Mouse (Mus musculus): ENCODE results near the gene Slc11a2. TPM values are rescaled to one million over a fixed set of nuclear protein-coding genes. Genes with fewer than 3 reads are reported as not detected.
"Not testable (repeated sequence)": the region's sequence is repeated elsewhere in the genome, so short reads cannot be mapped to it uniquely, and the experiment has no call there.

Gene Slc11a2
- total RNA-seq, 1 experiment, result 59.8 TPM

- Histone ChIP-seq H3K9me3 (ENCODE audit: control insufficient read depth, insufficient read depth, low read depth, low read length) (no peaks in the 10 kb centered on the region), H3K4me1 (ENCODE audit: control insufficient read depth in 2 of 2, insufficient read depth in 2 of 2, low read length in 2 of 2, poor library complexity in 1 of 2) (peaks cover 0 to 4% of the 10 kb centered on the region in 2 experiments; a peak in 1 of 4 replicates), H3K4me3 (ENCODE audit: insufficient read depth in 1 of 2, low read depth in 1 of 2, low read length in 2 of 2, poor library complexity in 1 of 2, severe bottlenecking in 1 of 2) (no peak overlapping the region), H3K27ac (ENCODE audit: insufficient read depth, low read depth, low read length, poor library complexity, severe bottlenecking) (no peak overlapping the region), H3K36me3 (ENCODE audit: control insufficient read depth, insufficient read depth, low read length, poor library complexity, severe bottlenecking) (no peaks in the 10 kb centered on the region), H3K9ac (ENCODE audit: insufficient read depth, low read depth, low read length, poor library complexity, severe bottlenecking) (no peak overlapping the region)
- DNase-seq (ENCODE audit: low read depth, low spot score), result no peak
- in situ Hi-C loops (cut with MboI; ENCODE audit: low sequenced_read_pairs in 2 of 2, unreplicated experiment in 2 of 2), result no loop called here
- TF ChIP-seq ZC3H11A (IDR thresholded peaks at IDR 0.05; ENCODE audit: borderline replicate concordance, low read depth, low read length) (no peak), HCFC1 (IDR thresholded peaks at IDR 0.05; ENCODE audit: borderline replicate concordance, insufficient read depth, low read length) (no peak), ZNF384 (IDR thresholded peaks at IDR 0.05; ENCODE audit: low read depth, low read length) (no peak), MAFK (IDR thresholded peaks at IDR 0.05; ENCODE audit: insufficient read depth, low read depth, low read length) (no peak), CHD2 (IDR thresholded peaks at IDR 0.05; ENCODE audit: low read depth, low read length) (no peak)
Measured at GRCm38 (mm10) chr15:100351501-100352060, 73.3 kb downstream of the Slc11a2 start.

- no peak for DNase-seq (ENCODE audit: low read depth, low spot score)
- peaks cover 2 to 4% of the 10 kb centered on the region in 2 experiments; a peak in 1 of 4 replicates for H3K4me1 ChIP-seq (ENCODE audit: control insufficient read depth in 2 of 2, insufficient read depth in 2 of 2, low read length in 2 of 2, poor library complexity in 1 of 2)
- no peak overlapping the region for H3K27ac ChIP-seq (ENCODE audit: insufficient read depth, low read depth, low read length, poor library complexity, severe bottlenecking)
- no peak for TF ChIP-seq ZC3H11A (IDR thresholded peaks at IDR 0.05; ENCODE audit: borderline replicate concordance, low read depth, low read length)
- no peak for TF ChIP-seq HCFC1 (IDR thresholded peaks at IDR 0.05; ENCODE audit: borderline replicate concordance, insufficient read depth, low read length)
- no peak for TF ChIP-seq MAFK (IDR thresholded peaks at IDR 0.05; ENCODE audit: insufficient read depth, low read depth, low read length)
- TF ChIP-seq ZNF384 (IDR thresholded peaks at IDR 0.05; ENCODE audit: low read depth, low read length), result no peak
- TF ChIP-seq CHD2 (IDR thresholded peaks at IDR 0.05; ENCODE audit: low read depth, low read length), result no peak
- in situ Hi-C loops (cut with MboI; ENCODE audit: low sequenced_read_pairs in 2 of 2, unreplicated experiment in 2 of 2), result no loop called here
- no peak overlapping the region for H3K4me3 ChIP-seq (ENCODE audit: insufficient read depth in 1 of 2, low read depth in 1 of 2, low read length in 2 of 2, poor library complexity in 1 of 2, severe bottlenecking in 1 of 2)
- H3K36me3 ChIP-seq (ENCODE audit: control insufficient read depth, insufficient read depth, low read length, poor library complexity, severe bottlenecking), result no peaks in the 10 kb centered on the region
- H3K9me3 ChIP-seq (ENCODE audit: control insufficient read depth, insufficient read depth, low read depth, low read length), result no peaks in the 10 kb centered on the region
- no peak overlapping the region for H3K9ac ChIP-seq (ENCODE audit: insufficient read depth, low read depth, low read length, poor library complexity, severe bottlenecking)
Measured at GRCm38 (mm10) chr15:100349496-100349895, 75.4 kb downstream of the Slc11a2 start.

GRCm38 (mm10) chr15:100346761-100347160 is 78.1 kb downstream of the Slc11a2 start:
- Histone ChIP-seq H3K36me3 (ENCODE audit: control insufficient read depth, insufficient read depth, low read length, poor library complexity, severe bottlenecking) (no peaks in the 10 kb centered on the region), H3K9ac (ENCODE audit: insufficient read depth, low read depth, low read length, poor library complexity, severe bottlenecking) (peak overlapping the region; percentile 60; the same call in 1 of the 2 replicates), H3K9me3 (ENCODE audit: control insufficient read depth, insufficient read depth, low read depth, low read length) (no peaks in the 10 kb centered on the region), H3K4me3 (ENCODE audit: insufficient read depth in 1 of 2, low read depth in 1 of 2, low read length in 2 of 2, poor library complexity in 1 of 2, severe bottlenecking in 1 of 2) (peak overlapping the region; percentile 51 to 70), H3K27ac (ENCODE audit: insufficient read depth, low read depth, low read length, poor library complexity, severe bottlenecking) (no peak overlapping the region), H3K4me1 (ENCODE audit: control insufficient read depth in 2 of 2, insufficient read depth in 2 of 2, low read length in 2 of 2, poor library complexity in 1 of 2) (peaks cover 2 to 4% of the 10 kb centered on the region in 2 experiments; a peak in 1 of 4 replicates)
- in situ Hi-C loops (cut with MboI; ENCODE audit: low sequenced_read_pairs in 2 of 2, unreplicated experiment in 2 of 2), result no loop called here
- peak; percentile 35 for DNase-seq (ENCODE audit: low read depth, low spot score)
- TF ChIP-seq MAFK (IDR thresholded peaks at IDR 0.05; ENCODE audit: insufficient read depth, low read depth, low read length), result no peak
- no peak for TF ChIP-seq ZC3H11A (IDR thresholded peaks at IDR 0.05; ENCODE audit: borderline replicate concordance, low read depth, low read length)
- no peak for TF ChIP-seq ZNF384 (IDR thresholded peaks at IDR 0.05; ENCODE audit: low read depth, low read length)
- no peak for TF ChIP-seq CHD2 (IDR thresholded peaks at IDR 0.05; ENCODE audit: low read depth, low read length)
- no peak for TF ChIP-seq HCFC1 (IDR thresholded peaks at IDR 0.05; ENCODE audit: borderline replicate concordance, insufficient read depth, low read length)

- no peak overlapping the region for H3K27ac ChIP-seq (ENCODE audit: insufficient read depth, low read depth, low read length, poor library complexity, severe bottlenecking)
- in situ Hi-C loops (cut with MboI; ENCODE audit: low sequenced_read_pairs in 2 of 2, unreplicated experiment in 2 of 2), result no loop called here
- peaks cover 2 to 4% of the 10 kb centered on the region in 2 experiments; a peak in 1 of 4 replicates for H3K4me1 ChIP-seq (ENCODE audit: control insufficient read depth in 2 of 2, insufficient read depth in 2 of 2, low read length in 2 of 2, poor library complexity in 1 of 2)
- H3K9ac ChIP-seq (ENCODE audit: insufficient read depth, low read depth, low read length, poor library complexity, severe bottlenecking), result no peak overlapping the region
- DNase-seq (ENCODE audit: low read depth, low spot score), result no peak
- H3K4me3 ChIP-seq (ENCODE audit: insufficient read depth in 1 of 2, low read depth in 1 of 2, low read length in 2 of 2, poor library complexity in 1 of 2, severe bottlenecking in 1 of 2), result no peak overlapping the region
- H3K9me3 ChIP-seq (ENCODE audit: control insufficient read depth, insufficient read depth, low read depth, low read length), result no peaks in the 10 kb centered on the region
- TF ChIP-seq HCFC1 (IDR thresholded peaks at IDR 0.05; ENCODE audit: borderline replicate concordance, insufficient read depth, low read length) (no peak), CHD2 (IDR thresholded peaks at IDR 0.05; ENCODE audit: low read depth, low read length) (no peak), ZC3H11A (IDR thresholded peaks at IDR 0.05; ENCODE audit: borderline replicate concordance, low read depth, low read length) (no peak), ZNF384 (IDR thresholded peaks at IDR 0.05; ENCODE audit: low read depth, low read length) (no peak), MAFK (IDR thresholded peaks at IDR 0.05; ENCODE audit: insufficient read depth, low read depth, low read length) (no peak)
- H3K36me3 ChIP-seq (ENCODE audit: control insufficient read depth, insufficient read depth, low read length, poor library complexity, severe bottlenecking), result no peaks in the 10 kb centered on the region
Measured at GRCm38 (mm10) chr15:100345484-100345883, 79.4 kb downstream of the Slc11a2 start.

- H3K9me3 ChIP-seq (ENCODE audit: control insufficient read depth, insufficient read depth, low read depth, low read length); H3K4me3 ChIP-seq (ENCODE audit: insufficient read depth in 1 of 2, low read depth in 1 of 2, low read length in 2 of 2, poor library complexity in 1 of 2, severe bottlenecking in 1 of 2); H3K36me3 ChIP-seq (ENCODE audit: control insufficient read depth, insufficient read depth, low read length, poor library complexity, severe bottlenecking); H3K9ac ChIP-seq (ENCODE audit: insufficient read depth, low read depth, low read length, poor library complexity, severe bottlenecking); H3K4me1 ChIP-seq (ENCODE audit: control insufficient read depth in 2 of 2, insufficient read depth in 2 of 2, low read length in 2 of 2, poor library complexity in 1 of 2); in situ Hi-C loops (cut with MboI; ENCODE audit: low sequenced_read_pairs in 2 of 2, unreplicated experiment in 2 of 2); H3K27ac ChIP-seq (ENCODE audit: insufficient read depth, low read depth, low read length, poor library complexity, severe bottlenecking); DNase-seq (ENCODE audit: low read depth, low spot score): not testable (repeated sequence)
Measured at GRCm38 (mm10) chr15:100341314-100341980, 83.4 kb downstream of the Slc11a2 start.
